Mouse (Mus musculus): ENCODE results near the gene Pygb.

Pygb gene

GRCm38 (mm10) chr2:150798084-150798483 is 11.5 kb downstream of the Pygb start:
- DNase-seq, result no peak

GRCm38 (mm10) chr2:150800616-150801015 is 14.1 kb downstream of the Pygb start:
- no peak for DNase-seq

GRCm38 (mm10) chr2:150803035-150803434 is 16.5 kb downstream of the Pygb start:
- DNase-seq, result no peak

DNA sequence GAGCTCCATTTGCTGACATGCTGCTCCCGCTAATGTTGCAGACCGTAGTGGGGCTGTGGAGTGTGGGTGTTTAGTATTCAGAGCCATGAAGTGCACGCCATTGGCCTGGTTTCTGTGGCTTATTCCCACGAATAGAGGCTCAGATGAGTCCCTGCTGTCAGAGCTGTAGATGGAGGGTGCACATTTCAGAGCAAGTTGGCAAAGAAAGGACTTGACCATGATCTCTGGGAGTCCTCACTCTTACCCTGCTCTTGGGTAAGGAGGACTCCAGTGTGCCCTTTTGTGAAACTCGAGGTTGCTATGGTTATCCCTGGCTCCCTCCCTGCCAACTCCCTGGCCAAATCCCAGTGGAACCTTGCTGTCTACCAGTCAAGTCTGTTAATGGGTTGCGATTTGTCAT is 21.8 kb downstream of the Pygb start:
- DNase-seq, result no peak

- DNase-seq, result no peak
Observed at GRCm38 (mm10) chr2:150808812-150809211, 22.3 kb downstream of the Pygb start.

DNA sequence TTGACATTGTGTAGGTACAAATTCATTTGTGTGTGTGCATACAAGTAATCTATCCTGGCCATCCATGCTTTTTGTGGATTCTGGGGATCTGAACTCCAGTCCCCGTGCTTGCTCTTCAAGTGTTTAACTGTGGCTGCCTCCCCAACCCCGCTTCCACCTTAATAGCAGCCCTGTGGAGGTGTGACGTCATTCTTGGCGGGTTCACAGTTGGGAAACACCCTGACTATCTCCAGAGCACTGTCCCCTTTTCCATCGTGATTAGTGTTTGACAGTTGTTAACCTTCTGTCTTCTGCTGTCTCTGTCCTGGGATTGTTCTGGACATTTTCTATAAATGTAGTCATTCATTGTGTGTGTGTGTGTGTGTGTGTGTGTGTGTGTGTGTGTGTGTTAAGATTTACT is 24.1 kb downstream of the Pygb start:
- no peak for DNase-seq

GRCm38 (mm10) chr2:150812816-150813215 is 26.3 kb downstream of the Pygb start:
- DNase-seq, result no peak

DNA sequence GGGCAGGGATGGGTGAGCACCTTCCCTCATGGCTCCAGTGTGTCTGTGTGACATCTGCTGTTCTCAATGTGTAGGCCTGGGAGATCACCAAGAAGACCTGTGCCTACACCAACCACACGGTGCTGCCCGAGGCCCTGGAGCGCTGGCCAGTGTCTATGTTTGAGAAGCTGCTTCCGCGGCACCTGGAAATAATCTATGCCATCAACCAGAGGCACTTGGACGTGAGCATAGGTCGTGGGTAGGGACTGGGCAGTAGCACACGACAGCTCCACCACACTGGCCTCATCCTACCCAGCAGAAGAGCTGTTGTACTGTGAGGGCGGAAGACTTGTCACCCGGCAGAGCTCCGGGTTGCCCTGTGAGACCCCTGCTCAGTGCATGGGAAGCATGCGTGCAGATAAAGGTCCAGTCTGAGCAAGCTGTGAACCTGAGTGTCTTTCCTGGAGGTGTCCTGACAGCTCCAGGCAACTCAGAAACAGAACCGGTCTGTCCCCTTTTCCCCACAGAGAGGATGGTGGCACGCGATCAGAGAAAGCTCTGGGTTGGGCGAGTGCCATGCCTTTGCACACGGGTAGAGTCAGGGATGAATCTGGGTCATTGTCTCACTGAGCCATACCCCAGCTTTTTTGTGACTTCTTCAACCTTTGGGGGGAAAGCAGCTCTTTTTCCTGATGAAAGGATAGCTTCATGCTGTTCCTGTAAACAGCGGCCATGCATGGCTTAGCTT is 30.3 kb downstream of the Pygb start:
- no peak for DNase-seq

- DNase-seq, result no peak
Observed at GRCm38 (mm10) chr2:150818742-150819141, 32.2 kb downstream of the Pygb start.

DNA sequence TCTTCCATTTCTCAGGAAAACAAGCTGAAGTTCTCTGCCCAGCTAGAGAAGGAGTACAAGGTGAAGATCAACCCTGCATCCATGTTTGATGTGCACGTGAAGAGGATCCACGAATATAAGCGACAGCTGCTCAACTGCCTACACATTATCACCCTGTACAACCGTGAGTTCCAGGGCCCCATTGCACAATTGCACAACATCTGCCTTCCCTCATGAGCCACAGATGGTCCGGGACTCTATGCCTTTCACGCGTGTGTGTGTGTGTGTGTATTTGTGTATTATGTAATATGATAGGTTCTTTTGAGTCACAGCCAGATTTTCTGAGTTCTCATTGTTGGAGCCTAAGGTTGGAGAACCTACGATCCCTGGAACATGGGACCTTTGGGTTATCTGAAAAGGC is 34.2 kb downstream of the Pygb start:
- DNase-seq, result no peak

GRCm38 (mm10) chr2:150822987-150823386 is 36.5 kb downstream of the Pygb start:
- no peak for DNase-seq

GRCm38 (mm10) chr2:150826426-150826825 is 39.9 kb downstream of the Pygb start:
- DNase-seq, result no peak

DNA sequence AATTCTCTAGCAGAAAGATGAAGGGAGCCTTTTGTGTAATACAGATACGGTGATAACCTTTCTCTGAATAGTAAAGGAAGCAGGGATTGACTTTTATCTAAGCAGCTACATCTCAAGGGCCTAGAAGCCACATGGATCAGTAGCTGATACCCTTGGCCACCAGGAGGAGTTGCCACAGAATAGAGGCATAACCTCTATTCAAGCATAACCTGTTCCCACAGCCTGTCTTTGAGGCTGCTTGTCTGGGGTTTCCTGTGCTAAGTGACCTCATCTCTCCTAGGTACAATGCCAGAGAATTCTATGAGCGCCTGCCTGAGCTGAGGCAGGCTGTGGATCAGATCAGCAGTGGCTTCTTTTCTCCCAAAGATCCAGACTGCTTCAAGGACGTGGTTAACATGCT is 41.6 kb downstream of the Pygb start:
- no peak for DNase-seq

DNA sequence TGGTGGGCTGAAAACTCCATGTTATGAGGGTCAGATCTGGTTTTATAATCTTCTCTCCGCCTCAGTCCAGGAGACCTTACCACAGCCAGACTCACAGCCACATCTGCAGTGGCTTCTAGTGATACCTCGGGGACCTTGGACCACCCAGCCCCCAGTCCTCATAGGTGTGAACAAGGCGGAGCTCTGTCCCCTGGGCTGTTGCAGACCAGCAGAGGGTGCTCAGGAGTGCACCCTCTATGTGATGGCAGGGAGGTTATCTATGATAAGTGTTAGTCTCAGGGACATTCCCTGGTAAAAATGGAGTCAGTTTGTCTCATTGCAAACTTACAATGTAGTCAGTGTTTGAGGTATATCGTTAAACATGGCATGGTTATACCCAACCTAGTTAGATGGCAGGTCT is 42.1 kb downstream of the Pygb start:
- no peak for DNase-seq

DNA sequence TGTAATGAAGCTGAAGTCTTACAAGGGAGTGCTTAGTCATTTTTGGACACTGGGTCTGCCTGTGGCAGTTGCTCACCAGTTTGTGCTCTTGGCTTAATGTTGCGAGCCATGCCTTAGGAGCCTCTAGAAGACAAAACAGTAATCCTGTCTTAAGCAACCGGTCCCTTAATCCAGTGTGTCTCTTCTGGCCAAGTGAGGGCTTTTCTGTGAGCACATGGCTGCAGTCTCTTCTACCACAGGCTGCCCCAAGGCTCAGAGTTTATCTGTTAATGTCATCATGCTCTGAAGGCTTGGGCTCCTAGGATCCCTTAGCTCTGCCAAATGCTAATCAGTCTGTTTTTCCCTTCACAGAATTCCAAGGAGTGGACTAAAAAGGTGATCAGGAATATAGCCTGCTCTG is 43.5 kb downstream of the Pygb start:
- DNase-seq, result no peak

DNA sequence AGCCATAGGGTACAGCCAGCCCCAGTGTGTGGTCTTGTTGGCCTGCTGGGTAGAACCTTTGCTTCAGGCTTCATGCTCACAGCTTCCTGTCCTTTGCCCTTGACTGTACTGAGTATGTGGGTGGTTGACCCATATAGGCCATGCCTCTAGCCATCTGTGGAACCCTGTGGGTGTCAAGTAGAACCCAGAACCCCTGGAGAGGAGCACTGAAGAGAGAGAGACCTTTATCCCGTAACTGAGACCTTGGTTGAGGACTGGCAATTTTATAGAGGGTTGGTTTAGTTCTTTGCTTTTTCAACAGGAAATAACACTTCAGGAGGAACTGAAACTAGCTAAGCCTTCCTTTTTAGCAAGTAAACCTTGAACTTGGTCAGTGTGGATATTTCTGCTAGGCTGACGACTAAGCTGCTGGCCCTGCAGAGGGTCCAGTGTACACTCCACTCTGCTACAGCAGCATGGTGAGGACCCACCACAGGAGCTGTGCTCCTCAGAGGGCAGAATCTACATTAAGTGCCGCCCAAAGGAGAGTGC is 44.4 kb downstream of the Pygb start:
- peak; percentile 16 for DNase-seq

DNA sequence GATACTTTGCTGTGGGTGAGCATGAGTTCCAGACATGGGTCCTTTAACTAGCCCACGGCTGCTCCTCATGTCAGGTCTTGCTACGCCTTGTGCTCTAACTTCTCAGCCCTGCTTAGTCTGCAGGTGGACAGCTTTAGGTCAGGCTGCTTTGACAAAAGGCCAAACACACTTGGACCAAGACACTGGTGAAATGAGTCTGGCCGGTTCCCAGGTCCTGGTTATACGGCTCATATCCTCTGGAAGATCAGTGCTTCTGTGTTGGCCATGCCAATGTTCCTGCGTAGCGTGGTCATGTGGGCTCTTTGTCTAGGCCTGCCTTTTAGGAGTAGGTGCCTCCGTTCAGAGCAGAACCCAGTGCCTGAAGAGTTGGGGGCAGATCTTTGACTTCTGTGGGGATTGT is 45.5 kb downstream of the Pygb start:
- peak; percentile 69 for DNase-seq

DNA sequence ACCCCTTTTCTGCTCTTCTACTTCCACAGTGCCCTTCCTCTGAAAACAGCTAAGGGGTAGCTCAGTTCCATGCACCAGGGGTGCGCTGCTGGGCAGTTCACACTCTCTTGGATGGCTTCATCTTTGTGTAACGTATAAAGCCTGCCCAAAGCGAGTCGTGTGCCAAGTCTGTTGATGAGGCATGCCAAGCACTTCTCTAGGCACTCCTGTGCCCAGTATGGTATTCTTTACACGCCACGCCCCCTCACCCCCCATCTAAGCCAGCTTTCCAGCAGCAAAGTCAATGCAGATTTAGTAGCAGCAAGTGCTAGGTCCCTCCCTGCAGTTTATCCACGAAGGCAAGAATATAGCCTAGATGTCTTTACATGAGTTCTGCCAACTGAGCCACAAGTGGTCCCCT is 48.1 kb downstream of the Pygb start:
- DNase-seq, result no peak

- no peak for DNase-seq
Observed at GRCm38 (mm10) chr2:150835975-150836374, 49.4 kb downstream of the Pygb start.

GRCm38 (mm10) chr2:150836906-150837305 is 50.4 kb downstream of the Pygb start:
- DNase-seq, result no peak

GRCm38 (mm10) chr2:150837781-150838180 is 51.2 kb downstream of the Pygb start:
- no peak for DNase-seq

GRCm38 (mm10) chr2:150839686-150840471 is 53.3 kb downstream of the Pygb start:
- DNase-seq, result no peak

- no peak for DNase-seq
Observed at GRCm38 (mm10) chr2:150841109-150841508, 54.6 kb downstream of the Pygb start.

DNA sequence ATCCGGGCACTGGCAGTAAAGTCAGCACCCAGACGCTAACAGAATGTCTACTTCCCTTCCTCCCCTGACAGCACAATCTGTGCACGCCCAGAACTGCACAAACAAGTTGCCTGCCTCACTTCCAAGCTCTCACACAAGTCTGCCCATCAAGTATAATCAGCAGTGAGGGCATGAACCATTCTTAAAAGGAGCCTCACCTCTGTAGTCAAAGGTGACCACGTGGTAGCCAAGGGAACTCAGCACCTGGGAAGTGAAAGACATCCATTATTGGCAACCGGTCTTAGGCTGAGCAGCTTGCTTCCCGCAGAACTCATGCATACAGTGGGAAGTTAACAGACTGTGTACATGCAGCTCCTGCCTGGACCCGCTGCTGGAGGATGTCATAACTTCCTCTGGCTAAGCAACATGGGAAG is 55.5 kb downstream of the Pygb start:
- DNase-seq, result no peak
